Mouse (Mus musculus): ENCODE measurements around the gene Ndufs5.

Gene Ndufs5

DNA sequence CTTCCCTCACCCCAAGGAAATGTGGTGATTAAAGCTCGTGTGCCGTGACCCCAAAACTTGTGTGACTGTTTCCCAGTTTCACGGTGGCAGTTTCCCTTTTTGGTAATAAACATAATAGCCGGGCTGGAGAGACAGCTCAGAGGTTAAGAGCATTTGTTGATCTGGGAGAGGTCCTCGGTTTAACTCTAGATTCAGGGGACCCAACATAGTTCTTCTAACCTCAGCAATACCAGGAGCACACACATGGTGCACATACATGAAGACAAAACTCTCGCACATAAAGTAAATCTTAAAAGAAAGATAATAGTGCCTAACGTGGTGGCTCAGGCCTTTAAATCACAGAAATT lies 405 bp upstream of the Ndufs5 start:
- no peak for TF ChIP-seq GATA4 (IDR thresholded peaks at IDR 0.05; ENCODE audit: insufficient replicate concordance, low read length)

DNA sequence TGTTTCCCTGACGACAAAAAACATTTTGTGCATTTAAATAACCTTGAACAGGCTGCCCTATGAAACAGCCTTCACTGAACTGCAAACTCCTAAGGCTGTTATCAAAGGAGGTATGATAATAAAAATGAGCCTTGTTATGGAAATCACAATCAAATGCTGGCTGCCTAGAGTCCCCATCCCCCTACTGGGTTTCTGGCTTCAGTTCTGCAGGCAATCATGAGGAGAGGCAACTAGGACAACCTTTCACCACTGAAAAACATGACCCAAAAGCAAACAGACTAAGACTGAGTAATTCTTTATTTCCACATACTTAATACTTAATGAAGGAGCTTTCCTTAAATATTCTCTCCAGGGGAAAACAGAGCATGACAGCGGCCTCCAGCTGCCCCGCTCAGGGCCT lies 5.6 kb downstream of the Ndufs5 start:
- no peak for TF ChIP-seq GATA4 (IDR thresholded peaks at IDR 0.05; ENCODE audit: insufficient replicate concordance, low read length)

DNA sequence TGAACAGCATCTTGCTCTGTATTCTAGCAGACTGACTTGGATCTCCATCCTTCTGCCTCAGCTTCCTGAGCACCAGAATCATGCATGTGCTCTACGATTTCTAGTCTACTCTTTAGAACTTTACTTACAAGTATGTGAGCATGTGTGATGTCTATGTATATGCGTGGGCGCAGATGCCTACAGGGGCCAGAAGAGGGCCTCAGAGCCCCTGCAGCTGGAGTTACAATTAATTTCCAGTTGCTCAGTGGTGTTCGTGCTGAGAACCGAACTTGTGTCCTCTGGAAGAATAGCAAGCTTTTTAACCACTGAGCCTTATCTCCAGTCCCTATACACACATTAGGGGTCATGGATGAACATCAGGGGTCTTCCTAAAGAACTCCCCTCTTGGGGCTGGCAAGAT lies 10.7 kb downstream of the Ndufs5 start:
- TF ChIP-seq GATA4 (IDR thresholded peaks at IDR 0.05; ENCODE audit: insufficient replicate concordance, low read length), result no peak

DNA sequence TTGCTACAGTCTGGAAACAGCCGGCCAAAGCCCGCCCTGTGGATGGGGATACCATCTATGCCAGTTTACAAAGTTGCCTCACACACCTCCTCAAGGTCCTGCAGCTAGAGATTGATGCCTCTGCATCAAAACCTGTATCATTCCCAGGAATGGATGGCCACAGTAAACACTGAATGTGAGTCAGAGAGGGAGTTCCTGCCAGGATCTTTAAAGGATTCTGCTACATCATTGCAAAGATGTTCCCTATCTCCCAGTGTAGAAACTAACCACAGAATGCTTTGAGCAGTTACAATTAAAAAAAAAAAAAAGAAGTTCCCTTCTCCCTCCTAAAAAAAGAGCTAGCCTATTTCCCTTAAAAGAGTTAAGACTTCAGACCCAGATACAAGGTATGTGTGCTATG lies 12.7 kb downstream of the Ndufs5 start:
- no peak for TF ChIP-seq GATA4 (IDR thresholded peaks at IDR 0.05; ENCODE audit: insufficient replicate concordance, low read length)

DNA sequence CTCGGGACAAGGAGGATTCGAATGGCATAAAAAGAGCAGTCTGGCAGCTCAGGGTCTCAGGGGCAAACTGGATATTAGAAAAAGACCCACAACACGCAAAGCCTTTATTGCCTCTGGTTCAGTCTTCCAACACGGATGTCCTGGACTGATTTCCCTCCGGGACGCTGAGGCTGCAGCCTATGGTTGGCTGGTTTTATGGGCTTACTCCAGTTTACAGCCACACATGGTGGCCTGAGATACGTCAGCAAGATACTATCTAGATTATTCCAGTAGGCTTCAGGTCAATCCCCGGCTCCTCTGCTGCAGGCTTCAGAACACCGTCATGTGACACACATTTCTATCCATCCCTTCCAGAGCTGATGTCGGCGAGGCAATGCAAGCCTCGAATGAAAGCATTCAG lies 24.6 kb downstream of the Ndufs5 start:
- no peak for TF ChIP-seq GATA4 (IDR thresholded peaks at IDR 0.05; ENCODE audit: insufficient replicate concordance, low read length)

DNA sequence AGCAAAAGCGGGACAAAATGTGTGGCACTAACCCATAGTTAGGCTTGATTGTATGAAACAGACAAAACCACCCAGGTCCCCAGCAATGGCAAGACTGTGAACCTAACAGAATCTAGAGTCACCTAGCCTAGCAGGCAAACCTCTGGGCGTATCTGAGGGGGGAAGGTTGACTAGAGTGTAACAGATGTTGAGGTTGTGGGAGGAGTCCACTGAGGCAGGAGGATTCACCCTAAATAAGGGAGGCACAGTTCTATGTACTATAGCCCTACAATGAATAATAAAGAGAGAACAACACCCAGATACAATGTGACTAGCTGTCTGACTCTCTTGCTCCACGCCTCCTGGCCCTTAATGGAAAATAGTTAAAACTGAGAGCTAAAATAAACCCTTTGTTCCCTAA lies 25.9 kb downstream of the Ndufs5 start:
- no peak for TF ChIP-seq GATA4 (IDR thresholded peaks at IDR 0.05; ENCODE audit: insufficient replicate concordance, low read length)

DNA sequence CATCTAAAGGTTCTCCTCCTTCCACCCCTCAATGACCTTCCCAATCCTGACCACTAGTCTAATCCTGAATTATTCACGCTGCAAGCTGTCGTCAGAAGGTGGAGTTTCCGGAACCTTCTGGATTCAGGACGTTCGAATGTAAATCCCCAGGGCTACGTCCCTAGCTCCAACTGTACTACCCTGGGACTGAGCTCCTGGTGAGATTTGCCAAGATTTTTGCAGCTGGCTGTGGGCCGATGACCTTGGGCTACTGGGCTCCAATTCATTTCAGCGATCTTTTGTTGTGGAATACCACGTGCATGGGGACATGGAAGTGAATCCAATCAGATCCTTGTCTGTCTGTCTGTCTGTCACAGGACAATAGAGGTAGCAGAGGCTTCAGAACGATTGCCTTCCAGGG lies 27.7 kb downstream of the Ndufs5 start:
- TF ChIP-seq GATA4 (IDR thresholded peaks at IDR 0.05; ENCODE audit: insufficient replicate concordance, low read length), result no peak

DNA sequence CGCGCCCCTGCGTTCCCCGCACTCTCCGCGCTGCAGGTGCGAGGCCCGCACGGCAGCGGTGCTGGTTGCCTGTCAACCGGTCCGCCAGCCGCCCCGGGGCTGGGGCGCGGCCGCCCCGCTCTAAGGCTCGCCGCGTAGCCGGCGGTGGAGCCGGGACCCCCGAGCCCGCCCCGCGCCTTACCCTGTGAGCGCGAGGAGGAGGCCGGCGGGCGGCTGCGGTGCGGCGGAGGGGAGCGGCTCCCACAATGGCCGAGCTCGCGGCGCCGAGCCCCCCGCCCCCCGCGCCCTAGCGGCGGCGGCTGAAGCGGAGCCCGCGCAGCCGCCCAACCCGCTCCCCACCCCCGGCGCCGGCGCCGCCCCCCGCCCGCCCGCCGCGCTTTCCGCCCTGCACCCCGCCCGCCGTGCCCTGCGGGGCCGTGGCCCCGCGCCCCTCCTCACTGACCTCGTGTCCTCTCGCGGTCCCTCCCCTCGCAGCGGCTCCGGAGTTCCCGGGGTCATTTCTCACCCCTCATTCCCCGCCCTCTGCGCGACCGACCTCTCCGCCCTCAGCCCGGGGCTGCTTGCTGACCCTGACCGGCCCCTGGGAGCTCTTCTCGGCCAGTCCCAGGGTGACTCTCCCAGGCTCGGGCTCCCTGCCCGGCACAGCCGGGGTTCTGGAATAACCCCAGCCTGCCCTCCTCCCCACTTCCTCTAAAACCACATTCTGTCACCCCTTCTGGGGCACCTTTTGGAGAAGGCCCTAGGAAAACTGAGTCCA lies 30.8 kb downstream of the Ndufs5 start:
- TF ChIP-seq GATA4 (IDR thresholded peaks at IDR 0.05; ENCODE audit: insufficient replicate concordance, low read length), result no peak

DNA sequence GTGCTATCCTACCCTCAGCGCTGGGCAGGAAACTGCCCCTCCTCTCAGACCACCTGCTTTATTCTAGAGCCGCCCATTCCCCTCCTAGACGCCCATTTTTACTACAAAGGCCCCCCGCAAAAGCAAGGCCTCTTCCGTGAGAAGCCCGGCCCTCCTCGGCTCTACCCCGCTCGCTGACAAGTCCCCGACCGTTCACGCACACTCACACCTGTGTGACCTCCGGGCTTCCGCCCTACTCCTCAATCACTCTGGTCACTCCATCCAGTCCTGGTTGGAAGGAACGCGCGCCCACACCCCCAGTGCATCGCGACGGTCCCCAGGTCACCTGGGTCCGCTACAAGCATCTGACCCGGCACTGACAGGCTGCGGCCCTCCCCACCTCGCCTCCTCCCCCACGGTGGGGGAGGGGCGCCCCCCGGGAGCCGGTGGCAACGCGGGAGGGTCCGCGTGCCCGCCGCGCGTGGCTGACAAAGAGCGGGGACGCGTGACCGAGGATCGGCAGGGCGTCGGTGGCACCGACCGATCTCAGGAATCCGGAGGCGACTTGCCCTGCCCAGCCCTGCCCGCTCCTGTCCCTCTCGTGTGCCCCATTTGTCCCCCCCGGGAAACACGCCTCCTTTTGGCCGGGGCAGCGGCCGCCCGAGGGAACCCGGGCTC lies 31.5 kb downstream of the Ndufs5 start:
- no peak for TF ChIP-seq GATA4 (IDR thresholded peaks at IDR 0.05; ENCODE audit: insufficient replicate concordance, low read length)

DNA sequence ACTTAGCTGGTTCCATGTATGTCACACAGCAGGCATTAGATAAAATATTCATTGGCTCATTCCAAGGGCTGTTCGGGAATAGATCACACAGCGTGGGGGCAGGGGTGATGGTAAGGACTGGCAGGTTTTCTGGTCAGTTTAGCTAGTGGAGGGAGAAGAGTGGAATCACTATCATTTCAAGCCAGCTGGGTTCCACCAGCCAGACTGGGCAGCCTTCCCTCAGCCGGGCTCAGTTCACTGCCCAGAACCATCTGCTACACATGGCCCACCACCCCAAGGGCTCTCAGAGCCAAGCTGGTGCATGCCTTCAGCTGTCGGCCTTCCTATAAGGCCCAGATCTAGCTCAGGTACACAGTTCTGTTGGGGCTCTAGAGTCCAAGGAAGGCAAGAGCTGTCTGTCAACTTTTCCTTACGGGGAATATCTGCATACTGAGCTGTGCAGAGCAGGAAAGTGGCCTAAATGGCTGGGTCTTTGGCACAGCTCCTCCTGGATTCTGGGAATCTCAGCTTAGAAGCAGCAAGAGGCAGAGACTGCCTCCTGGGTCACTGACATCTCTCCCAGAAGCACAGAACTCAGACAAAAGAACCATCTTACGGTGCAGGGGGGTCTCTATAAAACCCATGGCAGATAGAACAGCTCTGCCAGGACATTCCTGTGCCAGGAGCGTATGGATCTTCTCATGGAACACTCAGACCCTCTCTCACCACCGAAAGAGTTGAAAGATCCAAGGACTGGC lies 32.3 kb downstream of the Ndufs5 start:
- TF ChIP-seq GATA4 (IDR thresholded peaks at IDR 0.05; ENCODE audit: insufficient replicate concordance, low read length), result no peak

DNA sequence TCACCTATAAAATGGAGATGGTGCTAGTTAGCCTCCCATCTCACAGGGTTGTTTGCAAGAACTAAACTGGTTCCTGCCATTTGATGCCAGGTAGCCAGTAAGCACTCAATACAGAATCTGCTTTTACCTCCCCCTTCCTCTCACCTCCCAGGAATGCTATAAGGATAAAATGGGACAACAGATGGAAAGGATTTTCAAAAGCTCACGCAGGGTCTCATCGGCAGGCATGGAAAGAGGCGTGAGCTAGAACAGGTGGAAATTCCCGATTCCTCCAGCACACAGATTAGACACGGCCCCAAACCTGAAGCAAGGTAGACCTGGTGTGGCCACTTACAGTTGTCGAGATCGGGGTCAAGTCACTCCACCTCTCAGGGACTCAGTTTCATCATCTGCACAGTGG lies 33.0 kb downstream of the Ndufs5 start:
- TF ChIP-seq GATA4 (IDR thresholded peaks at IDR 0.05; ENCODE audit: insufficient replicate concordance, low read length), result no peak

DNA sequence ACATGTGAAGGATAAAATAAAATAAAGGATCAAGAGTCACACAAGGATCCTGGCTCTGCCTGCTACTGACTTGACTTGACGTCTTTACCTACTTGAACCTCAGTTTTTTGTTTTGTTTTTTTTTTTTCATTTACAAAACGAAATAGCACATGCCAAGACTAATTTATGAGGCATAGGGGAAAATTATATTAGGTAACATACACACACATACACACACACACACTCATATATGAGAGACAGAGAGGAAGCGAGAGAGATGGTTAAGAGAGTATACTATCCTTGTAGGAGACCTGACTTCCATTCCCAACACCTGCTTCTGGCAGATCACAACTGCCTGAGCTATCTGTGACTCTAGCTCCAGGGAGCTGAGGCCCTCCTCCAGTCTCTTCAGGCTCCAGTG lies 33.7 kb downstream of the Ndufs5 start, which contains the start of gene Macf1:
TSS of gene Macf1 (minus strand) at position 101 of the 400 bp plus-strand sequence.
- no peak for TF ChIP-seq GATA4 (IDR thresholded peaks at IDR 0.05; ENCODE audit: insufficient replicate concordance, low read length)

DNA sequence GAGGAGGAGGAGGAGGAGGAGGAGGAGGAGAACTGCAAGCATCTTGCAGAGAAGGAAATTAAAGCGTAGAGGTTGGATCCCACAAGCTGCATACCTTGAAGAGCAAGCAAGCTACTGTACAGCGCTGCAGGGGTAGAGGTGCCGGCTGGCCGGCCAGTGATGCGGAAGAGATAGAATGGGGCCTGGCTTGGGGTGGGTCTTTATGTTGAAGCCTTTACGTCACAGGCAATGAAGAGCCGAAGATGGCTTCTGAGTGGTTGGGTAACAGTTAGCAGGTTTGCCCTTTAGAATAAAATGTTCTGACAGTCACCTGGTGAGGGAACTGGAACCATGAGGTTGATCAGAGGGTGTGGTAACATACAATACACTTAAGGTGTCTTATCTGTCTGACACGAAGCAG lies 35.7 kb downstream of the Ndufs5 start:
- no peak for TF ChIP-seq GATA4 (IDR thresholded peaks at IDR 0.05; ENCODE audit: insufficient replicate concordance, low read length)

DNA sequence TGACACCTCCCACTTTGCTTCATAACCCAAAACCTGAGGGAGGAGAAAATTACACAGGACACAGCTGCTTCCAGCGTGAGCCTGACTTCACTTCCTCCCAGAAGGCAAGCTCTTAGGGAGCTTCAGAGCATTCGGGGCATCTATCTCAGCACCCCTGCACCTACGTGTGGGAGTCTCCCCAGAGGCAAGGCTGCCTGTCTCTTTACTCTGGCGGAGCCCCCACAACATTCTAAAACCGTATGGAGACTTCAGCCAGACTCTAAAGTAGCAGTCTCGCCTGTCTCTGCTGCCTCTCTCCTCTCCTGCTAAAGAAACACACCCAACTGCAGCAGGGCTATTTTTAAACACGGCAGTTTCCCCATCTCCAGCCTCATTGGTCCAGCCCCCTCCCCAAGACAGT lies 37.0 kb downstream of the Ndufs5 start:
- no peak for TF ChIP-seq GATA4 (IDR thresholded peaks at IDR 0.05; ENCODE audit: insufficient replicate concordance, low read length)

DNA sequence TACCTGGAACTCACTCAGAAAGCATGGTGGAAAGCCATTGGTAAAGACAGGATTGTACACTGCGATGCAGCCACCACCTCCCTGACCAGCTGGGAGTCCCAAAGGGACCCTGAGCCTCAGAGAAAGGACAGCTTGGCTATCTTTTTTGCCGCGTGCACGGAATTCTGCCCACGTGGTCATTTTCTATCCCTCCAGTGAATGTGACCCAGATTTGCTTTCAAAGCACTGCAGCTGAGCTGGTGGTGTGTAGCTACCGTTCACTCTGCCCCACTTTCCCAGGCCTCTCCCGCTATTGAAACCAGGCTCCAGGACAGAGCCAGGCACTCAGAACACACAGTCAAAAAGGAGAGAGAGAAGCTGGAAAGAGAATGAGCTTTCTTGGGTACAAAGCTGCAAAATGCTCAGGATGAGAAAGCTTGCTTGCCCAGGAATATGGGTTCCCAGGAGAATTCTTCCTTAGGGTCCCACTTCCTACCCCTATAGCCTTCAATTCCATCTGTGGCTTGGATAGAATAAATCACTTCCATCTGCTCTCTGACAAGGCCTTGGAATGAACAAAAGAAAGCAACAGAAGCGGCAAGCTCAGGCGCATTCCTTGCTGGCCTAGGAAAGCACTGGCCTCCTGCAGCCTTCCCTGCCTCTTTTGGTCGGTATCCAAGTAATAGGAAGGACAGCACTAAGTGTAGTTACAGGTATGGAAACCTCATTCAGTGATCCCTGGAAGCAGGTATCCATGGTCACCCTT lies 40.8 kb downstream of the Ndufs5 start:
- TF ChIP-seq GATA4 (IDR thresholded peaks at IDR 0.05; ENCODE audit: insufficient replicate concordance, low read length), result no peak
